Mouse (Mus musculus): ENCODE data around the gene Nckipsd. TPM values are rescaled to one million over a fixed set of nuclear protein-coding genes. Genes with fewer than 3 reads are reported as not detected.

The Nckipsd gene
- total and polyA plus RNA-seq, 2 experiments from 2014 or later, result 8.8 to 13.7 TPM

DNA sequence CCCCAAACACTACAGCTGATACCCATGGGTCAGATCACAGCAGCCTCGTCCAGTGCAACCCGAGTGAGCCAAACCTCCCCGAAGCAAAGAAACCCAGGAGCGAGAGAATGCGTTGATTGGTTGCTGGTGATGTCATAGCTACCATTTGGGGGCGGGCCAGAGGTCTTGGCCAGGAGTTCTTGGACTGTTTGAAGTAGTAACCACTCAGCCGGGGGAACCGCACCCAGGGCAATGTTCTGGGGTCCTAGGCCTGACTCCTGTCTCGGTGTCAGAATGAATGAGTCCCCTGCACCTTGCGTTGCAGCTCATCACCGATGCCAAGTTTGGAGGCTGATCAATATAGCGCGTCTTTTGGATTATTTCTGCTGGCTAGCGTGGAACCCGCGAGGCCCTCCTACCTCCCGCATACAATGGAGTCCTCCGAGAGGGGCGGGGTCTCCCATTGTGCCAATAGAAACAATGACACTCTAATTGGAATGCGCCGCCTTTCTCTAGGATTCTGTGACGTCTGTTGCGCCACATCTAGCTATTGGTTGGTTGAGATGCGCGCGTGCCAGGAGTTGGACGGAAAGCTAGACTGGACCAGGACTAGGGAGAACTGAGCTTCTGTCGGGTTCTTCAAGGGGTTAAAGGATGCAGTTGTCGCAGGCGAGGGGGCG lies 16.7 kb downstream of the Nckipsd start:
- Histone ChIP-seq H3K4me3 (ENCODE audit: low read depth, low read length) (no peak overlapping the region), H3K4me2 (ENCODE audit: low read depth, low read length) (no peak overlapping the region), H3K9ac (replicated peaks; ENCODE audit: low read depth, low read length) (no peak overlapping the region), H3K36me3 (replicated peaks; ENCODE audit: control insufficient read depth, insufficient read depth, low read length) (no peaks in the 10 kb centered on the region), H3K27ac (ENCODE audit: low read depth) (no peak overlapping the region), H3K9me3 (replicated peaks; ENCODE audit: control insufficient read depth, low read length) (no peaks in the 10 kb centered on the region), H3K27me3 (ENCODE audit: control insufficient read depth, insufficient read depth, low read length) (peaks cover 67% of the 10 kb centered on the region), H3K4me1 (ENCODE audit: control insufficient read depth, insufficient read depth) (no peaks in the 10 kb centered on the region)
- ATAC-seq (ENCODE audit: insufficient read depth, low read depth), result no peak
- no peak for TF ChIP-seq CTCF (IDR thresholded peaks at IDR 0.05; ENCODE audit: low read depth)
- TF ChIP-seq EP300 (IDR thresholded peaks at IDR 0.05; ENCODE audit: low read depth), result no peak
- DNase-seq (ENCODE audit: low spot score), result no peak
- 2% methylated on average over 31 of the region's 31 CpGs for WGBS

DNA sequence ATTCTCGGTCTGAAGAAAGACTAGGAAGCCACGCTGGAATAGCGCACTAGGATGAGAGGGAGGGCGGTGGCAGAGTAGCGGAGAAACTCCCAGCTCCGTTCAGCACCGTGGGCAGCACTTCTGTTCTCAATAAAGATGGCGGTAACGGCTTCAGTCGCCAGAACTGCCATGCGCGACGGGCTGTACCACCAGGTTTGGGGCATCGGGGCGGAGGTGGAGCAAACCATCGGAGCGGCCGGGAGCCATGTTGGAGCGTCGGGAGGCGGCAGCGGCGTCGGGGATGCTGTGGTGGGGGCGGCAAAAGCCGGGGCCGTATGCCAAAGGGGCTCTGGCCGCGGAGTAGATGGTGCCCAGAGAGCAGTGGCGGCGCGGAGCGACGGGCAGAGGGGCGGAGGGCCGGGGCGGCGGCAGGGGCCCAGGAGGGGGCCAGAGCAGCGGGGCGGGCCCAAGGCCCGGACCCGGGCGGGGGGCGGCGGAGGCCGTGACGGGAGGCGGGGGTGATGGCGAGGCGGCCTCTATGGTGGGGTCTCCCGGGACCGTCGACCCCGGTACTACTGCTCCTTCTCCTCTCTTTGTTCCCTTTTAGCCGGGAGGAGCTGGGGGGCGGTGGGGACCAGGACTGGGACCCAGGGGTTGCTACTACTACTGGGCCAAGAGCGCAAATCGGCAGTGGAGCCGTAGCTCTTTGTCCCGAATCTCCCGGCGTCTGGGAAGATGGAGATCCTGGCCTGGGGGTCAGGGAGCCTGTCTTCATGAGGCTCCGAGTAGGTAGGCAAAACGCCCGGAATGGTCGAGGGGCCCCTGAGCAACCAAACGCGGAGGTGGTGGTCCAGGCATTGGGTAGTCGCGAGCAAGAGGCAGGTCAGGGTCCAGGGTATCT lies 17.9 kb downstream of the Nckipsd start, which contains the start of gene Celsr3:
Gene Celsr3, plus strand, starts transcription at position 501 of the 880 bp plus-strand sequence.
- TF ChIP-seq CTCF (IDR thresholded peaks at IDR 0.05; ENCODE audit: low read depth), result no peak
- TF ChIP-seq EP300 (IDR thresholded peaks at IDR 0.05; ENCODE audit: low read depth), result no peak
- WGBS, result 2% methylated on average over 55 of the region's 70 CpGs
- no peak within 1 kb of the TSS for H3K9ac ChIP-seq (replicated peaks; ENCODE audit: low read depth, low read length)

DNA sequence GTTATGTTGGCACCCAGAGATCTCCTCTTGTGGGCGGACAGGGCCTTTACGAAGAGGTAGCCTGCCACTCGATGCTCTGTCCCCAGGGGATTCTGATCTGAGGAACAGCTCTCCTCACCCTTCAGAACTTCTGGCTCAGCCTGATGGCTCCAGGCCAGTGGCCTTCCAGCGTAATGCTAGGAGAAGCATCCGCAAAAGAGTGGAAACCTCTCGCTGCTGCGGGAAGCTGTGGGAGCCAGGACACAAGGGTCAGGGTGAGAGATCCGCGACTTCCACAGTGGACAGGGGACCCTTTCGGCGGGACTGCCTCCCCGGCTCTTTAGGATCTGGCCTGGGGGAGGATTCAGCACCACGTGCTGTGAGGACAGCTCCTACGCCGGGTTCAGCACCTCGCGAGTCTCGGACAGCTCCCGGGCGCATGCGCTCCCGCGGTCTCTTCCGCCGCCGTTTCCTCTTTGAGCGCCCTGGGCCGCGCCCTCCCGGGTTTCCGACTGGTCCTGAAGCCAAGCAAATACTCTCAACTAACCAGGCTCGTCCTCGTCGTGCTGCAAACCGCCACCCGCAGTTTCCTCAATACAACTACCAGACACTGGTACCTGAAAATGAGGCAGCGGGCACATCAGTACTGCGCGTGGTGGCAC lies 18.7 kb downstream of the Nckipsd start:
- Histone ChIP-seq H3K4me2 (ENCODE audit: low read depth, low read length) (peak overlapping the region; percentile 58), H3K27ac (ENCODE audit: low read depth) (no peak overlapping the region), H3K9ac (replicated peaks; ENCODE audit: low read depth, low read length) (no peak overlapping the region), H3K4me1 (ENCODE audit: control insufficient read depth, insufficient read depth) (peaks cover 6% of the 10 kb centered on the region; the same call in 1 of the 2 replicates), H3K9me3 (replicated peaks; ENCODE audit: control insufficient read depth, low read length) (no peaks in the 10 kb centered on the region), H3K27me3 (ENCODE audit: control insufficient read depth, insufficient read depth, low read length) (peaks cover 86% of the 10 kb centered on the region), H3K4me3 (ENCODE audit: low read depth, low read length) (peak overlapping the region; percentile 35), H3K36me3 (replicated peaks; ENCODE audit: control insufficient read depth, insufficient read depth, low read length) (no peaks in the 10 kb centered on the region)
- TF ChIP-seq EP300 (IDR thresholded peaks at IDR 0.05; ENCODE audit: low read depth) (no peak), CTCF (IDR thresholded peaks at IDR 0.05; ENCODE audit: low read depth) (no peak)
- DNase-seq (ENCODE audit: low spot score), result peak; percentile 40
- ATAC-seq (ENCODE audit: insufficient read depth, low read depth), result peak; percentile 71
- WGBS, result 3% methylated on average over 39 of the region's 39 CpGs

More for the DNA sequence above, 17.9 kb downstream of the Nckipsd start, which contains the start of gene Celsr3:
- peak within 1 kb of the TSS; percentile 35 for H3K4me3 ChIP-seq (ENCODE audit: low read depth, low read length)
- no peaks in the 10 kb centered on the region for H3K9me3 ChIP-seq (replicated peaks; ENCODE audit: control insufficient read depth, low read length)
- H3K4me2 ChIP-seq (ENCODE audit: low read depth, low read length), result peak within 1 kb of the TSS; percentile 58
- H3K4me1 ChIP-seq (ENCODE audit: control insufficient read depth, insufficient read depth), result no peaks in the 10 kb centered on the region
- no peak within 1 kb of the TSS for H3K27ac ChIP-seq (ENCODE audit: low read depth)
- H3K36me3 ChIP-seq (replicated peaks; ENCODE audit: control insufficient read depth, insufficient read depth, low read length), result no peaks in the 10 kb centered on the region
- peaks cover 78% of the 10 kb centered on the region for H3K27me3 ChIP-seq (ENCODE audit: control insufficient read depth, insufficient read depth, low read length)
- DNase-seq (ENCODE audit: low spot score) (peak; percentile 77), ATAC-seq (ENCODE audit: insufficient read depth, low read depth) (peak; percentile 65)

DNA sequence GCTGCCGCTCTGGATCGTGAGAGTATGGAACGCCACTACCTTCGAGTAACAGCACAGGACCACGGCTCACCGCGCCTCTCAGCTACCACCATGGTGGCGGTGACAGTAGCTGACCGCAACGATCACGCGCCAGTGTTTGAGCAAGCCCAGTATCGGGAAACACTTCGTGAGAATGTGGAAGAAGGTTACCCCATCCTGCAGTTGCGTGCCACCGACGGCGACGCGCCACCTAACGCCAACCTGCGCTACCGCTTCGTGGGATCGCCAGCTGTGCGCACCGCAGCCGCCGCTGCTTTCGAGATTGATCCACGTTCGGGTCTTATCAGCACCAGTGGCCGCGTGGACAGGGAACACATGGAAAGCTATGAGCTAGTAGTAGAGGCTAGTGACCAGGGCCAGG lies 19.3 kb downstream of the Nckipsd start:
- TF ChIP-seq CTCF (IDR thresholded peaks at IDR 0.05; ENCODE audit: low read depth), result no peak
- no peak for TF ChIP-seq EP300 (IDR thresholded peaks at IDR 0.05; ENCODE audit: low read depth)
- no peak for ATAC-seq (ENCODE audit: insufficient read depth, low read depth)
- H3K9ac ChIP-seq (replicated peaks; ENCODE audit: low read depth, low read length), result no peak overlapping the region
- H3K27me3 ChIP-seq (ENCODE audit: control insufficient read depth, insufficient read depth, low read length), result peaks cover 91% of the 10 kb centered on the region
- DNase-seq (ENCODE audit: low spot score), result no peak
- no peak overlapping the region for H3K27ac ChIP-seq (ENCODE audit: low read depth)
- no peaks in the 10 kb centered on the region for H3K9me3 ChIP-seq (replicated peaks; ENCODE audit: control insufficient read depth, low read length)
- peak overlapping the region; percentile 35 for H3K4me3 ChIP-seq (ENCODE audit: low read depth, low read length)
- WGBS, result 5% methylated on average over 34 of the region's 34 CpGs
- peak overlapping the region; percentile 58 for H3K4me2 ChIP-seq (ENCODE audit: low read depth, low read length)
- no peaks in the 10 kb centered on the region for H3K36me3 ChIP-seq (replicated peaks; ENCODE audit: control insufficient read depth, insufficient read depth, low read length)
- peaks cover 10% of the 10 kb centered on the region for H3K4me1 ChIP-seq (ENCODE audit: control insufficient read depth, insufficient read depth)

DNA sequence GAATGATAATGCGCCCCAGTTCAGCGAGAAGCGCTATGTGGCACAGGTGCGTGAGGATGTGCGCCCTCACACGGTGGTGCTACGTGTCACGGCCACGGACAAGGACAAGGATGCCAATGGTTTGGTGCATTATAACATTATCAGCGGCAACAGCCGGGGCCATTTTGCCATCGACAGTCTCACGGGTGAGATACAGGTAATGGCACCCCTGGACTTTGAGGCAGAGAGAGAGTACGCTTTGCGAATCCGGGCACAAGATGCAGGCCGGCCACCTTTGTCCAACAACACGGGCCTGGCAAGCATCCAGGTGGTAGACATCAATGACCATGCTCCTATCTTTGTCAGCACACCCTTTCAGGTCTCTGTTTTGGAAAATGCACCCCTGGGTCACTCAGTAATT lies 19.7 kb downstream of the Nckipsd start:
- Histone ChIP-seq H3K27me3 (ENCODE audit: control insufficient read depth, insufficient read depth, low read length) (peaks cover 95% of the 10 kb centered on the region), H3K9me3 (replicated peaks; ENCODE audit: control insufficient read depth, low read length) (no peaks in the 10 kb centered on the region), H3K4me1 (ENCODE audit: control insufficient read depth, insufficient read depth) (peaks cover 15% of the 10 kb centered on the region), H3K9ac (replicated peaks; ENCODE audit: low read depth, low read length) (no peak overlapping the region), H3K27ac (ENCODE audit: low read depth) (no peak overlapping the region), H3K36me3 (replicated peaks; ENCODE audit: control insufficient read depth, insufficient read depth, low read length) (no peaks in the 10 kb centered on the region), H3K4me2 (ENCODE audit: low read depth, low read length) (no peak overlapping the region), H3K4me3 (ENCODE audit: low read depth, low read length) (no peak overlapping the region)
- DNase-seq (ENCODE audit: low spot score) (no peak), ATAC-seq (ENCODE audit: insufficient read depth, low read depth) (no peak)
- no peak for TF ChIP-seq CTCF (IDR thresholded peaks at IDR 0.05; ENCODE audit: low read depth)
- no peak for TF ChIP-seq EP300 (IDR thresholded peaks at IDR 0.05; ENCODE audit: low read depth)
- 53% methylated on average over 18 of the region's 18 CpGs for WGBS

All from heart, postnatal 0 days (tissue).